Mouse (Mus musculus) MEL (cell line): ENCODE results near the gene Kcnmb1.

Experiments used
- E2F4 ChIP-seq: IDR thresholded peaks from 2 replicates; pipeline ENCODE4 v1.6.1; 2011; ENCODE audit warnings: low read depth, low read length, improper control_type of control experiment, borderline replicate concordance
- EP300 ChIP-seq, 2 experiments: IDR thresholded peaks; 2 replicates each; pipeline ENCODE4 v1.6.1; 2011; ENCODE audit warnings: improper control_type of control experiment in 2 of 2, low read length in 2 of 2, low read depth in 1 of 2, mild to moderate bottlenecking in 1 of 2
- HCFC1 ChIP-seq: IDR thresholded peaks from 2 replicates; pipeline ENCODE4 v1.6.1; 2012; ENCODE audit warnings: low read depth, mild to moderate bottlenecking, inconsistent platforms, low read length, improper control_type of control experiment, moderate library complexity
- NELFE ChIP-seq: IDR thresholded peaks from 2 replicates; pipeline ENCODE4 v1.6.1; 2011; ENCODE audit warnings: low read depth, low read length, improper control_type of control experiment
- SIN3A ChIP-seq: IDR thresholded peaks from 2 replicates; pipeline ENCODE4 v1.6.1; 2012; ENCODE audit warnings: low read length, improper control_type of control experiment, inconsistent platforms
- TBP ChIP-seq: IDR thresholded peaks from 2 replicates; pipeline ENCODE4 v1.8.0; 2011; ENCODE audit warnings: low read depth, low read length, improper control_type of control experiment

- TF ChIP-seq EP300 (IDR thresholded peaks at IDR 0.05; ENCODE audit: low read depth in 1 of 2, low read length in 2 of 2) (no peak), NELFE (no peak), SIN3A (no peak), E2F4 (no peak), HCFC1 (no peak), TBP (peak; percentile 37; the same call in 1 of the 2 replicates)
Measured at GRCm38 (mm10) chr11:34007616-34008015, 44.8 kb downstream of the Kcnmb1 start.
